Mouse (Mus musculus) cerebellum, adult 2 months (tissue): Measurements from ENCODE around the gene Tmed6.
"Not testable (repeated sequence)": the region's sequence is repeated elsewhere in the genome, so short reads cannot be mapped to it uniquely, and the experiment has no call there.

Experiments
- CTCF ChIP-seq: fragments of 200-500 bp; IDR thresholded peaks from 2 replicates; pipeline ENCODE4 v1.5.1; 2011; ENCODE audit warnings: low read depth, mild to moderate bottlenecking, control low read depth, low read length, moderate library complexity, borderline replicate concordance; ENCODE audit not compliant: insufficient read depth
- POLR2A ChIP-seq: fragments of 200-500 bp; IDR thresholded peaks from 2 replicates; pipeline ENCODE4 v1.6.1; 2011; ENCODE audit warnings: low read length, control low read depth, borderline replicate concordance; ENCODE audit not compliant: insufficient read depth

- TF ChIP-seq POLR2A, CTCF: not testable (repeated sequence)
Measured at GRCm38 (mm10) chr8:107108089-107108488, 42.6 kb upstream of the Tmed6 start.
